22 mouse cellular contexts compared by ENCODE assay signal in genomic region chr11:43976024-43976423, GRCm38 (mm10).
"Had no signal": no experiment of that assay in that cellular context is flagged by ENCODE, and none has a peak within 500 bp of the region (broad histone marks: within the 10 kb centered on the region; RNA-seq: fewer than 3 reads in every experiment).

No protein-coding gene starts in this region.

- H3K36me3 ChIP-seq: heart, embryonic 10.5 days; heart, embryonic 12.5 days; hindbrain, embryonic 13.5 days; hindbrain, embryonic 15.5 days; limb, embryonic 13.5 days; limb, embryonic 15.5 days; liver, embryonic 12.5 days had no signal

- ATAC-seq: forebrain, postnatal 0 days; hindbrain, postnatal 0 days; intestine, embryonic 16.5 days; liver, embryonic 12.5 days had no signal

- H3K9ac ChIP-seq: forebrain, postnatal 0 days; heart, embryonic 12.5 days; hindbrain, embryonic 13.5 days; hindbrain, embryonic 15.5 days; limb, embryonic 13.5 days; limb, embryonic 15.5 days; liver, embryonic 12.5 days; liver, embryonic 14.5 days had no signal

- H3K9me3 ChIP-seq: heart, embryonic 10.5 days; heart, embryonic 12.5 days; hindbrain, embryonic 13.5 days; hindbrain, embryonic 15.5 days; limb, embryonic 13.5 days; limb, embryonic 15.5 days; liver, embryonic 12.5 days had no signal

- H3K4me3 ChIP-seq: heart, embryonic 10.5 days; heart, embryonic 12.5 days; hindbrain, embryonic 13.5 days; hindbrain, embryonic 15.5 days; limb, embryonic 13.5 days; limb, embryonic 15.5 days; liver, embryonic 12.5 days had no signal

- H3K4me1 ChIP-seq: heart, embryonic 10.5 days; heart, embryonic 12.5 days; hindbrain, embryonic 13.5 days; limb, embryonic 13.5 days; limb, embryonic 15.5 days; liver, embryonic 12.5 days had no signal

- H3K27me3 ChIP-seq: heart, embryonic 12.5 days; hindbrain, embryonic 13.5 days; hindbrain, embryonic 15.5 days; limb, embryonic 13.5 days; limb, embryonic 15.5 days; liver, embryonic 12.5 days had no signal

- H3K4me2 ChIP-seq: heart, embryonic 12.5 days; hindbrain, embryonic 13.5 days; hindbrain, embryonic 15.5 days; limb, embryonic 13.5 days; limb, embryonic 15.5 days; liver, embryonic 12.5 days had no signal

- H3K27ac ChIP-seq: heart, embryonic 10.5 days; hindbrain, embryonic 13.5 days; hindbrain, embryonic 15.5 days; hindbrain, postnatal 0 days; limb, embryonic 13.5 days; limb, embryonic 15.5 days; liver, embryonic 12.5 days; liver, embryonic 14.5 days had no signal

- DNase-seq: forebrain, postnatal 0 days; gastrocnemius, postnatal 14 days; gastrocnemius, postnatal 36 days; heart, adult 18-20 months; heart, postnatal 10 days; heart, postnatal 36 days; kidney, adult 11 months; kidney, adult 8-10 months; kidney, postnatal 25 days; layer of hippocampus, adult 9-11 months; layer of hippocampus, postnatal 36 days; left cerebral cortex, postnatal 4 days had no signal
